Mouse (Mus musculus): ENCODE measurements at regions not wholly inside any gene's neighbourhood (a gene's known extent, or its start where the extent isn't known, plus 50 kb on each side); places are given as distances from the start of the nearest gene placed in this dataset.

DNA sequence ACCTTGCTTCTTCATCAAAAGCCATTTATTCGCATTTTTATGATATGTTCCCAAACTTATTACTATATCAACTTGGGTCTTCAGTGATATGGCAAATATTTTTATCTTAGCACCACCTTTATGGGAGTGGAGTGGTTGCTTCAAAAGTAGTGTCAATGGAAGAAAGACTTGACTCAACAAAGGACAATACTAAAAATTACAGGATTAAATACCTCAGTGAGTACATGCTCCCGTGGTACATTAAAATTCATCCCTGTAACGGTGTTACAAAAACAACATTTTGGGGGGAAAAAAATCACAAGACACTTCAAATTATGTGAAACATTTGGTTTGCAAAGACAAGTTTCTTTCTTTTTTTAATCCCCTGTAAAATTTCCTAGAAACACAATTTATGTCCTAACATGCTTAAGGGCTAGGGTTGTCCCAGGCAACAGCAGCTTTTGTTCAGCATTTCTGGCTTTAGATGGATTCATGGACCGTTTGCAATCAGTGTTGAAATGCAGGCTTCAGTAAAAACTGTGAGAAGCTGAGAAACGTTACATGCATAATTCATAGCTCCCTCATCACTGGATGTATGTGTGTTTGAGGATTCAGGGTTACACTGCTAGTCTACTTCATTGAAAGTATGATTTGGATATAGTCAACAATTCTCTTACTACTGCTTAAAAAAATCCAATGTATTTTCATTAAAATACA is 700.8 kb upstream of the Tenm2 start:
- Histone ChIP-seq H3K36me3 (ENCODE audit: control insufficient read depth, insufficient read depth, low read length) (no peaks in the 10 kb centered on the region), H3K4me2 (ENCODE audit: low read length) (no peak overlapping the region), H3K4me1 (ENCODE audit: control insufficient read depth, insufficient read depth, low read length) (no peaks in the 10 kb centered on the region), H3K27me3 (replicated peaks; ENCODE audit: control insufficient read depth, insufficient read depth, low read length) (no peaks in the 10 kb centered on the region), H3K9ac (ENCODE audit: low read length) (no peak overlapping the region), H3K4me3 (ENCODE audit: low read depth, low read length) (no peak overlapping the region), H3K27ac (ENCODE audit: low read depth, low read length) (no peak overlapping the region), H3K9me3 (replicated peaks; ENCODE audit: control insufficient read depth, low read length) (no peaks in the 10 kb centered on the region)
- WGBS: 38% methylated on average over 5 of the region's 5 CpGs
- ATAC-seq: peak; percentile 73
- peak; percentile 76 for DNase-seq (ENCODE audit: low spot score)

DNA sequence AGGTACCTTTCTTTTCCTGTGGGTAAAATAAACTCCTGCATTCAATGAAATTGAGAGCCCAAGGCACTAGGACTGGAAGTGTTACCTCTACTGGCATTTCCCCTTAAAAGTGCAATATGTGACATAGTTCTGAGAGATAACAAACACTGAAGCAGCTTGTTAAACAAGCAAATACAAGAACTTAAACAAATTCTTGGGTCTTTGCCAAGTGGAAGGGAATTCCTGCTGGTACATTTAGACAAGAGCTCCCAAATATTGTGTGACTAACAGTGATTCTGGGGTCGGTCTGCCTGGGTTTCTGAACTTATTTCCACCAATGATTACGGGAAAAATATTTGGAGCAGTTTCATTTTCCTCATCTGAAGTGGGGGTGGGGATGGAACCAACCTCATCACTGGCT is 677.4 kb upstream of the Tenm2 start:
- no peak overlapping the region for H3K27ac ChIP-seq (ENCODE audit: low read depth, low read length)
- DNase-seq (ENCODE audit: low spot score) (peak; percentile 50), ATAC-seq (no peak)

DNA sequence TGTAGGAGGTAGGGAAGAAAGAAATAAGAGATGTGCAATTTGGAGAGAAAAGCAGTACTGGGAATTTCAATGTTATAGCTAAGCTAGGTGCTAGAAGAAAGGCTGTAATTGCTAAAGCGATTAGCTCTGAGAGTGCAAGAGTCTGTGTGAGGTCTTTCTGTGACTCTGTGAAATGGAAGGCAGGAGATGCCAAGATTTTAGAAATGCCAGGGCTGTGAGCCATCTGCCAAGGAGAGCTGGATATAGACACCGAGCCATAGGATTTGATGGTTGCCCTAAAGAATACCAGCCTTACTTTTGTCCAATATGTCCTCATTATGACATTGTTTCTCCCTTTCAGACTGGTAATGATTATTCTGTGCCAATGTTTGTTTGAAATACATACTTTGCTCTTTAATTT is 669.2 kb upstream of the Tenm2 start:
- Histone ChIP-seq H3K27me3 (replicated peaks; ENCODE audit: control insufficient read depth, insufficient read depth, low read length) (no peaks in the 10 kb centered on the region), H3K9ac (ENCODE audit: low read length) (no peak overlapping the region), H3K4me1 (ENCODE audit: control insufficient read depth, insufficient read depth, low read length) (no peaks in the 10 kb centered on the region), H3K36me3 (ENCODE audit: control insufficient read depth, insufficient read depth, low read length) (no peaks in the 10 kb centered on the region), H3K4me3 (ENCODE audit: low read depth, low read length) (no peak overlapping the region), H3K27ac (ENCODE audit: low read depth, low read length) (no peak overlapping the region), H3K4me2 (ENCODE audit: low read length) (no peak overlapping the region), H3K9me3 (replicated peaks; ENCODE audit: control insufficient read depth, low read length) (no peaks in the 10 kb centered on the region)
- ATAC-seq (no peak), DNase-seq (ENCODE audit: low spot score) (peak; percentile 45)
- 70% methylated on average over 2 of the region's 2 CpGs for WGBS

More for the DNA sequence above, 677.4 kb upstream of the Tenm2 start:
- 68% methylated on average over 2 of the region's 2 CpGs for WGBS
- Histone ChIP-seq H3K9me3 (replicated peaks; ENCODE audit: control insufficient read depth, low read length) (no peaks in the 10 kb centered on the region), H3K4me1 (ENCODE audit: control insufficient read depth, insufficient read depth, low read length) (no peaks in the 10 kb centered on the region), H3K4me3 (ENCODE audit: low read depth, low read length) (no peak overlapping the region), H3K36me3 (ENCODE audit: control insufficient read depth, insufficient read depth, low read length) (no peaks in the 10 kb centered on the region), H3K9ac (ENCODE audit: low read length) (no peak overlapping the region), H3K4me2 (ENCODE audit: low read length) (no peak overlapping the region), H3K27me3 (replicated peaks; ENCODE audit: control insufficient read depth, insufficient read depth, low read length) (no peaks in the 10 kb centered on the region)

DNA sequence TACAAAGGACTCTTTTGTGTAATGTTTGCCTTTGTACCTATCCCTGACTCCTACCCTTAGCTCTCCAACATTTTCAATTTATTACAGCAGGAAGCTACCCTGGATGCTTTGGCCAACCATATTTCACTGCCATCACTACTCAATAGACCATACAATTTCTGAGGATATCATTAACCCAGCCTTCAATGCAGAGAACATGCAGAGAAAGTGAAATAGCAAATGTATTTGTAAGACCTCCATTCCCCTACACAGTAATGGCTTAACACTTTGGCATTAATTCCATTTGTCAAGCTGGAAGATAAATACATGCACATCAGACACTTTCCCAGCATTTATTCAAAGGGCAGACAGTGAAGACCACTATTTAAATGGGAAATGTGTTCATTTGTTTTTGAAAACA is 661.9 kb upstream of the Tenm2 start:
- H3K9ac ChIP-seq (ENCODE audit: low read length): no peak overlapping the region
- peaks cover 3% of the 10 kb centered on the region; the same call in 1 of the 2 replicates for H3K4me1 ChIP-seq (ENCODE audit: control insufficient read depth, insufficient read depth, low read length)
- ATAC-seq: no peak
- no peak overlapping the region for H3K4me2 ChIP-seq (ENCODE audit: low read length)
- H3K9me3 ChIP-seq (replicated peaks; ENCODE audit: control insufficient read depth, low read length): no peaks in the 10 kb centered on the region
- no peaks in the 10 kb centered on the region for H3K36me3 ChIP-seq (ENCODE audit: control insufficient read depth, insufficient read depth, low read length)
- H3K27ac ChIP-seq (ENCODE audit: low read depth, low read length): no peak overlapping the region
- peak; percentile 22 for DNase-seq (ENCODE audit: low spot score)
- no peaks in the 10 kb centered on the region for H3K27me3 ChIP-seq (replicated peaks; ENCODE audit: control insufficient read depth, insufficient read depth, low read length)
- H3K4me3 ChIP-seq (ENCODE audit: low read depth, low read length): no peak overlapping the region

DNA sequence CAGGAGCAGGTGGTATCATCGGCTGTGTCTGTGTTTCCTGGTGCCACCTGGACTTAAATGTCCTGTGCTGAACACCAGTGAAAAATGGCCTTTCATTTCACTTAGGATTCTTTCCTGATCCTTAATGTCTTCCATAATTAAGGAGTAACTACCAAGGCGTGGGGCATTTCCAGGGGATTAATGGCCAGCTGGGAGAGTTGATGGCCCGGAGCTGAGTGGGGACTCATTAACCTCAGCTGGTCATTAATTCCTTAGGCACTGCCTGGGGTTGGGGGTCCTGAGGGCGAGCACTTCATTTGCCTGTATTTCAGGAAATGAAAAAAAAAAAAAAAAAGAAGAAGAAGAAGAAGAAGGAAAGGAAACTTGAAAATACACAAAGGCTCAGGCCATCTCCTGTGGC is 647.0 kb upstream of the Tenm2 start:
- DNase-seq (ENCODE audit: low spot score): no peak
- no peak overlapping the region for H3K4me3 ChIP-seq (ENCODE audit: low read depth, low read length)
- no peak for ATAC-seq
- no peak overlapping the region for H3K27ac ChIP-seq (ENCODE audit: low read depth, low read length)
- H3K4me2 ChIP-seq (ENCODE audit: low read length): no peak overlapping the region
- H3K9me3 ChIP-seq (replicated peaks; ENCODE audit: control insufficient read depth, low read length): no peaks in the 10 kb centered on the region
- H3K36me3 ChIP-seq (ENCODE audit: control insufficient read depth, insufficient read depth, low read length): no peaks in the 10 kb centered on the region
- no peaks in the 10 kb centered on the region for H3K4me1 ChIP-seq (ENCODE audit: control insufficient read depth, insufficient read depth, low read length)
- WGBS: 30% methylated on average over 4 of the region's 4 CpGs
- no peaks in the 10 kb centered on the region for H3K27me3 ChIP-seq (replicated peaks; ENCODE audit: control insufficient read depth, insufficient read depth, low read length)
- no peak overlapping the region for H3K9ac ChIP-seq (ENCODE audit: low read length)

GRCm38 (mm10) chr11:37837301-37837700 is 601.5 kb upstream of the Tenm2 start:
- H3K4me2 ChIP-seq (ENCODE audit: low read length): no peak overlapping the region
- no peaks in the 10 kb centered on the region for H3K4me1 ChIP-seq (ENCODE audit: control insufficient read depth, insufficient read depth, low read length)
- H3K27me3 ChIP-seq (replicated peaks; ENCODE audit: control insufficient read depth, insufficient read depth, low read length): no peaks in the 10 kb centered on the region
- H3K27ac ChIP-seq (ENCODE audit: low read depth, low read length): no peak overlapping the region
- no peaks in the 10 kb centered on the region for H3K36me3 ChIP-seq (ENCODE audit: control insufficient read depth, insufficient read depth, low read length)
- ATAC-seq (no peak), DNase-seq (ENCODE audit: low spot score) (no peak)
- H3K9me3 ChIP-seq (replicated peaks; ENCODE audit: control insufficient read depth, low read length): no peaks in the 10 kb centered on the region
- no peak overlapping the region for H3K4me3 ChIP-seq (ENCODE audit: low read depth, low read length)
- WGBS: 47% methylated on average over 5 of the region's 5 CpGs
- H3K9ac ChIP-seq (ENCODE audit: low read length): no peak overlapping the region

- Histone ChIP-seq H3K4me1 (ENCODE audit: control insufficient read depth, insufficient read depth, low read length) (no peaks in the 10 kb centered on the region), H3K36me3 (ENCODE audit: control insufficient read depth, insufficient read depth, low read length) (no peaks in the 10 kb centered on the region), H3K4me2 (ENCODE audit: low read length) (no peak overlapping the region), H3K9me3 (replicated peaks; ENCODE audit: control insufficient read depth, low read length) (no peaks in the 10 kb centered on the region), H3K4me3 (ENCODE audit: low read depth, low read length) (no peak overlapping the region), H3K9ac (ENCODE audit: low read length) (no peak overlapping the region), H3K27me3 (replicated peaks; ENCODE audit: control insufficient read depth, insufficient read depth, low read length) (no peaks in the 10 kb centered on the region), H3K27ac (ENCODE audit: low read depth, low read length) (no peak overlapping the region)
- WGBS: 16% methylated on average over 3 of the region's 3 CpGs
- DNase-seq (ENCODE audit: low spot score): no peak
- ATAC-seq: no peak
Observed at GRCm38 (mm10) chr11:37830975-37831374, 595.2 kb upstream of the Tenm2 start.

DNA sequence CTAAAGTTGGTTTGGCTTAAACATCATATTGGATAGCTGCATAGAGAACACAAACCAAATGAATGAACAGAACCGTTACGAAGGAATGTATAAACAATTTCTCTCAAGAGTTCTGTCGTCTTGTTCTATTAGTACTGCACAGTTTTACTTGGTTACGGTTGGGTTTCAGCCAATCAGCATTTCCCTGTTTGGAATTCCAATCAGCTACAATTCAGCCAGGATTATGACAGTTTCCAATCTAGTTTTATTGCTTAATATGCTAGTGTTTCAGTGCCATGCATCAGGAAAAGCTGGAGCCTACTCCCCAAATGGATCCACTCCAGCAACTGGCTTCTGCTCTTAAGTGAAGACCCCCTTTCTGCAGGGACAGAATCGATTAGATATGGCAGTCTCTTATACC is 571.0 kb upstream of the Tenm2 start:
- no peaks in the 10 kb centered on the region for H3K4me1 ChIP-seq (ENCODE audit: control insufficient read depth, insufficient read depth, low read length)
- DNase-seq (ENCODE audit: low spot score) (peak; percentile 52), ATAC-seq (no peak)
- H3K4me3 ChIP-seq (ENCODE audit: low read depth, low read length): no peak overlapping the region
- no peaks in the 10 kb centered on the region for H3K36me3 ChIP-seq (ENCODE audit: control insufficient read depth, insufficient read depth, low read length)
- no peak overlapping the region for H3K4me2 ChIP-seq (ENCODE audit: low read length)
- no peak overlapping the region for H3K9ac ChIP-seq (ENCODE audit: low read length)
- 81% methylated on average over 5 of the region's 5 CpGs for WGBS
- H3K27ac ChIP-seq (ENCODE audit: low read depth, low read length): no peak overlapping the region
- no peaks in the 10 kb centered on the region for H3K27me3 ChIP-seq (replicated peaks; ENCODE audit: control insufficient read depth, insufficient read depth, low read length)
- H3K9me3 ChIP-seq (replicated peaks; ENCODE audit: control insufficient read depth, low read length): no peaks in the 10 kb centered on the region

GRCm38 (mm10) chr11:37798783-37799318 is 563.1 kb upstream of the Tenm2 start:
- WGBS: 71% methylated on average over 6 of the region's 6 CpGs

More at GRCm38 (mm10) chr11:37798783-37799318, 563.1 kb upstream of the Tenm2 start:
- H3K4me1 ChIP-seq (ENCODE audit: control insufficient read depth, insufficient read depth, low read length): no peaks in the 10 kb centered on the region
- no peak overlapping the region for H3K4me3 ChIP-seq (ENCODE audit: low read depth, low read length)
- no peak overlapping the region for H3K9ac ChIP-seq (ENCODE audit: low read length)
- DNase-seq (ENCODE audit: low spot score): no peak
- no peak overlapping the region for H3K27ac ChIP-seq (ENCODE audit: low read depth, low read length)
- no peaks in the 10 kb centered on the region for H3K9me3 ChIP-seq (replicated peaks; ENCODE audit: control insufficient read depth, low read length)
- H3K27me3 ChIP-seq (replicated peaks; ENCODE audit: control insufficient read depth, insufficient read depth, low read length): no peaks in the 10 kb centered on the region
- no peak overlapping the region for H3K4me2 ChIP-seq (ENCODE audit: low read length)
- ATAC-seq: no peak
- H3K36me3 ChIP-seq (ENCODE audit: control insufficient read depth, insufficient read depth, low read length): no peaks in the 10 kb centered on the region
